Mouse (Mus musculus) c-Kit-negative CD71-positive TER-119-positive erythroid progenitor cells, embryonic 14.5 days (primary cell): ENCODE data around the gene Kat6b.
"Not testable (repeated sequence)": the region's sequence is repeated elsewhere in the genome, so short reads cannot be mapped to it uniquely, and the experiment has no call there.

Experiments
- DNase-seq: peaks from one replicate; pipeline ENCODE4 v3.0.0-alpha.2; 2013; ENCODE audit warnings: low read depth, low spot score

Gene Kat6b

GRCm38 (mm10) chr14:21659652-21660051, 178.4 kb downstream of the Kat6b start:
- DNase-seq, result no peak

- DNase-seq, result no peak
Measured at GRCm38 (mm10) chr14:21662465-21663142, 181.4 kb downstream of the Kat6b start.

GRCm38 (mm10) chr14:21669218-21669617, 188.0 kb downstream of the Kat6b start:
- DNase-seq, result no peak

- no peak for DNase-seq
Measured at GRCm38 (mm10) chr14:21669633-21670421, 188.6 kb downstream of the Kat6b start.

GRCm38 (mm10) chr14:21670422-21671006, 189.3 kb downstream of the Kat6b start:
- DNase-seq, result not testable (repeated sequence)

- DNase-seq, result no peak
Measured at GRCm38 (mm10) chr14:21673100-21673499, 191.9 kb downstream of the Kat6b start.

GRCm38 (mm10) chr14:21674471-21674870, 193.2 kb downstream of the Kat6b start:
- no peak for DNase-seq

- no peak for DNase-seq
Measured at GRCm38 (mm10) chr14:21676223-21676622, 195.0 kb downstream of the Kat6b start.

GRCm38 (mm10) chr14:21678509-21679285, 197.5 kb downstream of the Kat6b start:
- DNase-seq, result no peak

- no peak for DNase-seq
Measured at GRCm38 (mm10) chr14:21679631-21680201, 198.5 kb downstream of the Kat6b start.

GRCm38 (mm10) chr14:21682681-21683129, 201.5 kb downstream of the Kat6b start:
- peak; percentile 68 for DNase-seq

- DNase-seq, result no peak
Measured at GRCm38 (mm10) chr14:21683834-21684233, 202.6 kb downstream of the Kat6b start.

- DNase-seq, result no peak
Measured at GRCm38 (mm10) chr14:21685411-21686146, 204.3 kb downstream of the Kat6b start.

- DNase-seq, result no peak
Measured at GRCm38 (mm10) chr14:21686376-21687279, 205.4 kb downstream of the Kat6b start.

GRCm38 (mm10) chr14:21691070-21691469, 209.8 kb downstream of the Kat6b start:
- DNase-seq, result no peak

- DNase-seq, result no peak
Measured at GRCm38 (mm10) chr14:21695020-21695419, 213.8 kb downstream of the Kat6b start.

- DNase-seq, result no peak
Measured at GRCm38 (mm10) chr14:21696186-21696830, 215.1 kb downstream of the Kat6b start.

- no peak for DNase-seq
Measured at GRCm38 (mm10) chr14:21702691-21703090, 221.5 kb downstream of the Kat6b start.

- DNase-seq, result no peak
Measured at GRCm38 (mm10) chr14:21703255-21703654, 222.0 kb downstream of the Kat6b start.
